Mouse (Mus musculus) myocyte (in vitro differentiated cells): ENCODE results near the gene Acp5.

Experiments
- CEBPB ChIP-seq: IDR thresholded peaks from 2 replicates; pipeline ENCODE4 v1.6.1; 2011; ENCODE audit warnings: mild to moderate bottlenecking, moderate library complexity; ENCODE audit not compliant: poor library complexity, insufficient read depth, severe bottlenecking
- E2F4 ChIP-seq: IDR thresholded peaks from one replicate; pipeline ENCODE4 v1.6.1; 2011; ENCODE audit warnings: mild to moderate bottlenecking, control low read depth, moderate library complexity; ENCODE audit not compliant: insufficient read depth
- MAX ChIP-seq: IDR thresholded peaks from one replicate; pipeline ENCODE4 v1.6.1; 2011; ENCODE audit warnings: low read depth, mild to moderate bottlenecking, control low read depth
- MYOD1 ChIP-seq, 3 experiments: IDR thresholded peaks; one replicate each; pipeline ENCODE4 v1.6.1; 2011; ENCODE audit warnings: control low read depth in 2 of 3, low read depth in 2 of 3, mild to moderate bottlenecking in 2 of 3, moderate library complexity in 1 of 3; ENCODE audit not compliant: insufficient read length in 2 of 3, control insufficient read depth in 1 of 3
- MYOG ChIP-seq, 3 experiments: IDR thresholded peaks; one replicate each; pipeline ENCODE4 v1.6.1; 2011; ENCODE audit warnings: control low read depth in 2 of 3, low read depth in 2 of 3, mild to moderate bottlenecking in 2 of 3; ENCODE audit not compliant: insufficient read length in 2 of 3, control insufficient read depth in 1 of 3, insufficient read depth in 1 of 3
- POLR2A ChIP-seq: IDR thresholded peaks from one replicate; pipeline ENCODE4 v1.6.1; 2011; ENCODE audit warnings: low read depth, mild to moderate bottlenecking, control low read depth, moderate library complexity; ENCODE audit not compliant: insufficient read length
- POLR2AphosphoS2 ChIP-seq: IDR thresholded peaks from one replicate; pipeline ENCODE4 v1.6.1; 2011; ENCODE audit warnings: low read depth, control low read depth; ENCODE audit not compliant: insufficient read length
- REST ChIP-seq: IDR thresholded peaks from one replicate; pipeline ENCODE4 v1.6.1; 2011; ENCODE audit warnings: mild to moderate bottlenecking, control low read depth, moderate library complexity; ENCODE audit not compliant: insufficient read depth, insufficient read length
- SRF ChIP-seq: IDR thresholded peaks from one replicate; pipeline ENCODE4 v1.6.1; 2011; ENCODE audit warnings: low read depth; ENCODE audit not compliant: control insufficient read depth, insufficient read length
- TCF12 ChIP-seq: IDR thresholded peaks from one replicate; pipeline ENCODE4 v1.6.1; 2011; ENCODE audit warnings: mild to moderate bottlenecking, control low read depth; ENCODE audit not compliant: poor library complexity, insufficient read depth, severe bottlenecking
- TCF3 ChIP-seq: IDR thresholded peaks from one replicate; pipeline ENCODE4 v1.6.1; 2011; ENCODE audit warnings: low read depth, control low read depth; ENCODE audit not compliant: insufficient read length
- USF1 ChIP-seq: IDR thresholded peaks from one replicate; pipeline ENCODE4 v1.6.1; 2011; ENCODE audit warnings: low read depth, mild to moderate bottlenecking, control low read depth, moderate library complexity

- TF ChIP-seq TCF12: no peak
- TF ChIP-seq POLR2A: no peak
- TF ChIP-seq USF1: no peak
- TF ChIP-seq MYOD1 (IDR thresholded peaks at IDR 0.05; ENCODE audit: control insufficient read depth in 1 of 3, insufficient read length in 2 of 3, low read depth in 2 of 3): no peak
- TF ChIP-seq MYOG (IDR thresholded peaks at IDR 0.05; ENCODE audit: control insufficient read depth in 1 of 3, insufficient read depth in 1 of 3, insufficient read length in 2 of 3, low read depth in 2 of 3): no peak
- no peak for TF ChIP-seq REST
- no peak for TF ChIP-seq TCF3
- TF ChIP-seq E2F4: no peak
- TF ChIP-seq MAX: no peak
- TF ChIP-seq CEBPB: no peak
- no peak for TF ChIP-seq POLR2AphosphoS2
- TF ChIP-seq SRF: no peak
Measured at GRCm38 (mm10) chr9:22144304-22144965, 8.9 kb upstream of the Acp5 start.
